Mouse (Mus musculus) C2C12 (cell line): ENCODE measurements around the gene Pawr. TPM values are rescaled to one million over a fixed set of nuclear protein-coding genes. Genes with fewer than 3 reads are reported as not detected.

Experiments used
- H3K27me3 ChIP-seq: one replicate; pipeline ENCODE4 v1.6.1; 2011; ENCODE audit not compliant: control insufficient read depth, insufficient read depth, insufficient read length
- H3K36me3 ChIP-seq: one replicate; pipeline ENCODE4 v1.6.1; 2011; ENCODE audit not compliant: control insufficient read depth, insufficient read depth
- H3K4me3 ChIP-seq: one replicate; pipeline ENCODE4 v1.5.1; 2011; ENCODE audit warnings: mild to moderate bottlenecking, control low read depth; ENCODE audit not compliant: poor library complexity, insufficient read depth, severe bottlenecking
- H3K79me2 ChIP-seq: one replicate; pipeline ENCODE4 v1.6.1; 2011; ENCODE audit not compliant: control insufficient read depth, insufficient read depth
- H3K79me3 ChIP-seq: one replicate; pipeline ENCODE4 v1.6.1; 2011; ENCODE audit warnings: low read depth, control low read depth
- H3ac ChIP-seq: one replicate; pipeline ENCODE3; 2011; ENCODE audit warnings: low read depth; ENCODE audit not compliant: control insufficient read depth, insufficient read length
- CEBPB ChIP-seq: IDR thresholded peaks from one replicate; pipeline ENCODE4 v1.6.1; 2011; ENCODE audit warnings: low read depth, mild to moderate bottlenecking, control low read depth, moderate library complexity
- CTCF ChIP-seq: IDR thresholded peaks from one replicate; pipeline ENCODE4 v1.5.1; 2011; ENCODE audit not compliant: control insufficient read depth, insufficient read depth, insufficient read length
- FOSL1 ChIP-seq: IDR thresholded peaks from one replicate; pipeline ENCODE4 v1.8.0; 2011; ENCODE audit warnings: mild to moderate bottlenecking, low read length; ENCODE audit not compliant: poor library complexity, insufficient read depth, severe bottlenecking
- MAX ChIP-seq: IDR thresholded peaks from one replicate; pipeline ENCODE4 v1.6.1; 2011; ENCODE audit warnings: mild to moderate bottlenecking, control low read depth
- MYOD1 ChIP-seq: IDR thresholded peaks from one replicate; pipeline ENCODE4 v1.6.1; 2011; ENCODE audit warnings: low read depth; ENCODE audit not compliant: control insufficient read depth, insufficient read length
- MYOG ChIP-seq: IDR thresholded peaks from one replicate; pipeline ENCODE4 v1.6.1; 2011; ENCODE audit not compliant: control insufficient read depth, insufficient read length; ENCODE audit errors: extremely low read depth
- USF1 ChIP-seq: IDR thresholded peaks from one replicate; pipeline ENCODE4 v1.6.1; 2011; ENCODE audit warnings: low read depth, mild to moderate bottlenecking, control low read depth, moderate library complexity
- polyA plus RNA-seq: library from polyadenylated mRNA; unstranded; fragments of >200 nt; fragmentation: generic; extraction: Trizol; gene quantifications from one replicate; pipeline ENCODE4 v1.2.1, GENCODE M21; 2012; ENCODE audit warnings: missing spikeins

Pawr gene
- polyA plus RNA-seq, 1 experiment, result 4.2 TPM

GRCm38 (mm10) chr10:108361419-108362155 is 29.7 kb downstream of the Pawr start:
- Histone ChIP-seq H3K36me3 (no peaks in the 10 kb centered on the region), H3K4me3 (no peak overlapping the region), H3K79me3 (no peaks in the 10 kb centered on the region), H3K27me3 (no peaks in the 10 kb centered on the region), H3ac (no peak overlapping the region), H3K79me2 (no peaks in the 10 kb centered on the region)
- TF ChIP-seq USF1, result no peak
- no peak for TF ChIP-seq MYOD1
- TF ChIP-seq CEBPB, result no peak
- no peak for TF ChIP-seq MYOG
- TF ChIP-seq MAX, result no peak
- no peak for TF ChIP-seq FOSL1
- TF ChIP-seq CTCF, result no peak

- Histone ChIP-seq H3ac (no peak overlapping the region), H3K36me3 (no peaks in the 10 kb centered on the region), H3K27me3 (no peaks in the 10 kb centered on the region), H3K4me3 (no peak overlapping the region), H3K79me2 (no peaks in the 10 kb centered on the region), H3K79me3 (no peaks in the 10 kb centered on the region)
- TF ChIP-seq MAX (no peak), FOSL1 (no peak), USF1 (no peak), MYOD1 (no peak), CTCF (no peak), MYOG (no peak), CEBPB (no peak)
These were observed 32.0 kb downstream of the Pawr start for GRCm38 (mm10) chr10:108363932-108364331.

DNA sequence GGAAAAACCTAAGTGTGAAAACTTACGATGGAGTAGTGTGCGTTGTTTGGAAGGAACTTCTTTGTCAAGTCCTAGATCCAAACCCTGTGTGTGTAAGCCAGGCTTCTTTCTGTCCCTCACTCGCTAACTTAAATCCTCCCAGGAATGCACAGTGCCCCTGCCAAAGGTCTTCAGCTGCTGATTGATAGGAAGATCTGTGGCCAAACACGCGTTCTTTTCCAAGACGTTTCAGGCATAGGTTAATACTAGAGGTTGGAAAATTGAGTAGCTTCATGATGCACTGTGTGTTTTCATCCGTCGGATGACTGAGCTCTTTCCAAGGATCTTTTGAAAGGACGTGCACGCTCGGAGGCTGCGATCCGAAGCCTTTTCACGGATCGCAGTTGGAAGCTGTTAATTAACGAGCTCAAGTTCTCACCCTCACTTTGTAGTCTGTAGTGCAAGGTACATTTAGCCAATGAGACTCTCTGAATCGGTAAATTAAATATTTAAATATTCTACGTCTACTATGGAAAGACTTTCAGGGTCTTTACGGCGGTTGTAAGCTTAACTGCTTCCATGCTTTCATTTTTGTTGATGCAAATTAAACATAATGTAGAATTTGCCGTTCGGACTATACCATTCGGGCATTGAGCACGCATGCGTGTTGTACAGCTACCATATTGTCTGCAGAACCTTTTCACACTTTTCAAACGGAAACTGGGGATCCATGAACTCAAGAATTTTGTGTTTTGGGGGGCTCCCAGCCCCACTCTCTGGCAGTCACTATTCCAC is 33.2 kb downstream of the Pawr start:
- no peak for TF ChIP-seq MAX
- Histone ChIP-seq H3K79me2 (no peaks in the 10 kb centered on the region), H3K27me3 (no peaks in the 10 kb centered on the region), H3ac (no peak overlapping the region), H3K79me3 (no peaks in the 10 kb centered on the region), H3K36me3 (no peaks in the 10 kb centered on the region), H3K4me3 (no peak overlapping the region)

DNA sequence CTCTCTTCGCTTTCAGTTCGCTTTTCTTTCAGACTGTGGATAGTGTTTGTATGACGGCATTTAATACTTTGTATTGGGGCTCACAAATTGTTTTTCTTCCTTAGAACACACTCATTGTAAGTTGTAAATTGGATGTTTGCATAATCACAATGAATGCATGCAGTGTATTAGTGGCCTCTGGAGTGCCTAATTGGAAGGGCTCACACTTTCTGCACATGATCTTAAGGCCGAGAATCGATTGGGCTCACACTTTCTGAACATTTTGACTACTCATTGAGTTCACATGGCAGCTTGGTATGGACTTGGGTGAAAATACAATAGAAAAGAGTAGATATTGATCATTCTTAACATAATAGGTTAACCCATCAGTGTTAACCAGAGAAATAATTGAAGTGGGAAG is 34.3 kb downstream of the Pawr start:
- no peak overlapping the region for H3K4me3 ChIP-seq
- H3K36me3 ChIP-seq, result no peaks in the 10 kb centered on the region
- H3K79me2 ChIP-seq, result no peaks in the 10 kb centered on the region
- no peak for TF ChIP-seq USF1
- no peak for TF ChIP-seq MYOG
- TF ChIP-seq FOSL1, result no peak
- no peaks in the 10 kb centered on the region for H3K79me3 ChIP-seq
- no peaks in the 10 kb centered on the region for H3K27me3 ChIP-seq
- no peak overlapping the region for H3ac ChIP-seq

GRCm38 (mm10) chr10:108368358-108368757 is 36.4 kb downstream of the Pawr start:
- H3ac ChIP-seq, result no peak overlapping the region
- H3K79me2 ChIP-seq, result no peaks in the 10 kb centered on the region
- H3K27me3 ChIP-seq, result no peaks in the 10 kb centered on the region
- TF ChIP-seq CEBPB (no peak), MYOD1 (no peak), USF1 (no peak), MYOG (no peak), FOSL1 (no peak), CTCF (no peak), MAX (no peak)
- no peaks in the 10 kb centered on the region for H3K79me3 ChIP-seq
- no peak overlapping the region for H3K4me3 ChIP-seq
- no peaks in the 10 kb centered on the region for H3K36me3 ChIP-seq

DNA sequence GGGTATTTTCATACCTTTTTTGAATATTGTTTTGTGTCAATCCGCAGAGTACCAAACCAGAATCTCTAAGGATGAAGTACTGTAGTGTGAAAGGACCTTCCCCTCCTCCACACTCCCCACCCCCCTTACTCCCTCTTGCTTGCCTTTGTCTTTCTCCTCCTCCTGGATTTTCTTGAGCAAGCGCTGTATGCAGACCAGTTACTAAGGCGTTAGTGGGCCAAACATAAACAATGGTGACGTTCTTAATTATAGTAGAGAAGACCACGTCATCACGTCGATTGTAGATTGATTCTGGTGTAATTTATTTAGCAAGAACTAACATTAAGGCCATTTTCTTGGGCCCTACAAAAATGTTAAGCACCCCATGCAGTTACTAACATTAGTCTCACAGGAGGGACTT is 40.3 kb downstream of the Pawr start:
- Histone ChIP-seq H3K79me3 (no peaks in the 10 kb centered on the region), H3K79me2 (no peaks in the 10 kb centered on the region), H3ac (no peak overlapping the region), H3K27me3 (no peaks in the 10 kb centered on the region), H3K36me3 (no peaks in the 10 kb centered on the region), H3K4me3 (no peak overlapping the region)
- TF ChIP-seq MYOG, result no peak
- TF ChIP-seq FOSL1, result no peak
- TF ChIP-seq CEBPB, result no peak
- TF ChIP-seq CTCF, result no peak
- no peak for TF ChIP-seq USF1
- TF ChIP-seq MYOD1, result no peak
- TF ChIP-seq MAX, result no peak
